Mouse (Mus musculus): Measurements from ENCODE around the gene Pard6a. TPM values are rescaled to one million over a fixed set of nuclear protein-coding genes. Genes with fewer than 3 reads are reported as not detected.

The Pard6a gene
- polyA plus RNA-seq, 1 experiment = 0.73 TPM

DNA sequence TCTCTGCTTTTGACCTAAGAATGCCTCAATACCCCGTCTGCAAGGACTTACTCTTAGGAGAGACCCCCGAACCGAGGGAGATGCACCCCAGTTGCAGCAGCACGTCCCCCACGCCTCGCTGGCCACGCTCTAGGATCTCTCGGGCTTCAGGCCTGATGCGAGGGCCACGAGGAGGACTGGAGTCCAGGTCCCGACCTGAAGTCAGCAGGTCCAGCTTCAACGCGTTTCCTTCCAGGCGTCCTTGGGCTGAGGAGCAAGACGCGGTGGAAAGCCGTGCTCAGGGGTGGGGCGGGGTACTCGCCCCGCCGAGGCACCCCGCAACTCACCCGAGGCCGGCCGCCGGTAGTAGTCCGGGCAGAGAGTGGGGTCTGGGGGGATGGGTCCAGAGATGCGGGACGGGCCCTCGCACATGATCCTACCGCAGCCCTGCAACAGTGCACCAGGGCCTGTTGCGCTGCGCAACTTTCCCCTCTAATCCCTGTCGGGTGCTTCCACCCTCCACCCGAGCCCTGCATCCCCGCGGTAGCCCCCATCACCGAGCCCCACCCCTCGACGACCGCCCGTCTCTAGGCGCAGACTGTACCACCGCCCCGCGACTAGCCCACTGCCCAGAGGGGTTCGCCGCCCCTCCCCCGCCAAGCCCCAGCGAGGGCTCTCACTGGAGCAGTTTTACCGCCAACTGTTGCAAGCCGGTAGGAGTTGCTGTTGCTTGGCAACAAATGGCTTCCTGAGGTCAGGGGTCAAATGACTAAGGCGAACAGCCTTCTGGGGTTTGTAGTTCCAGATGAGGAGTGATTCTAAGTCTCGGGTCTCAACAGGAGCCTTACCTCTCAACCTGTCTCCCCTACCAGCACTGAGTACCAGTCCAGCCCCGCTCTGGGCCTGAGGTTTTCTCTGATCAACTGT lies 6.8 kb downstream of the Pard6a start, which contains the start of the genes 4933405L10Rik and Enkd1:
Gene 4933405L10Rik, plus strand, starts transcription at position 158 of the 906 bp plus-strand sequence.
Gene Enkd1, minus strand, starts transcription at position 713 of the 906 bp plus-strand sequence.
- TF ChIP-seq GATA1 (IDR thresholded peaks at IDR 0.05; ENCODE audit: low read length) (no peak), TAL1 (IDR thresholded peaks at IDR 0.05; ENCODE audit: low read length) (no peak)
- H3K4me3 ChIP-seq (replicated peaks) = peak within 1 kb of the TSS; percentile 76
- H3K9me3 ChIP-seq (ENCODE audit: control insufficient read depth, low read length) = no peaks in the 10 kb centered on the region
- H3K36me3 ChIP-seq (ENCODE audit: control insufficient read depth) = peaks cover 19% of the 10 kb centered on the region
- H3K4me1 ChIP-seq (ENCODE audit: control insufficient read depth) = peaks cover 34% of the 10 kb centered on the region
- no peaks in the 10 kb centered on the region for H3K27me3 ChIP-seq (ENCODE audit: control insufficient read depth)

DNA sequence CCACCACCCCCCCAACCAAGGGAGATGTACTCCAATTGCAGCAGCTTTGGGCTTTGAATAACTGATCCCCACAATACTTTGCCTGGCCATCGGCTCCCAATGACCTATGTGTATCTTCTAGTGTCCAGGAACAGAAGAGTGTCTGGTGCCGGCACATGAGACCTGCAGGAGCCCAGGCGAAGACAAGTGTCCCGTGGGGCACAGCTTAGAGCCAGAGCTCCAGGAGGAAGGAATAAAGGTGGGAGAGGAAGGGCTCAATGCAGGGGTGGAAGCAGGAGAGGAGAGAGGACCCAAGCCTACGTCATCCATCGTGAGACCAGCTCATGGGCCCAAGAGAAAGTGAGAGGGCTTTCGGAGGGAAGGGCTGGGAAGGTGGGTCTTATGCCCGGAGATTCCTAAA lies 7.7 kb downstream of the Pard6a start:
- no peaks in the 10 kb centered on the region for H3K9me3 ChIP-seq (ENCODE audit: control insufficient read depth, low read length)
- H3K4me3 ChIP-seq (replicated peaks) = peak overlapping the region; percentile 76
- no peaks in the 10 kb centered on the region for H3K27me3 ChIP-seq (ENCODE audit: control insufficient read depth)
- H3K36me3 ChIP-seq (ENCODE audit: control insufficient read depth) = peaks cover 10% of the 10 kb centered on the region
- no peak for TF ChIP-seq TAL1 (IDR thresholded peaks at IDR 0.05; ENCODE audit: low read length)
- TF ChIP-seq GATA1 (IDR thresholded peaks at IDR 0.05; ENCODE audit: low read length) = no peak
- H3K4me1 ChIP-seq (ENCODE audit: control insufficient read depth) = peaks cover 30% of the 10 kb centered on the region

DNA sequence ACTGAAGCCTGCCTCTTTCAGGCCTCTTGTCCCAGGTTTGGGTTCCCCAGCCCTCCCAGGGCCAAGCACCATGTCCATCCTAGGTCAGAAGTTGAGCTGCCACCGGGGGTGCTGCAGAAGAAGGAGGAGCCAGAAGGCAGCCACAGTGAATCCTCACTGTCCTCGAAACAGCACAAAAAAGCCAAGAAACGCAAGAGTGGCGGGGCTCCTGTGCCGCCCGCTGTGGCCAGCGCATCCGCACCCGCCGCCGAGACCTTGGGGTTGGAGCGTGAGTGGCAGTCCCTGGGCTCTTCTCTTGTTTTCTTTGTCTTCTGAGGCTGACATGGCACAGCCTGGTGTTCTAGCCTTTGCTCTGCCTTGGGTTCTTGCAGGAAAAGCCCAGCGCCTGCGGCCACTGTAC lies 8.4 kb downstream of the Pard6a start:
- TF ChIP-seq TAL1 (IDR thresholded peaks at IDR 0.05; ENCODE audit: low read length) (no peak), GATA1 (IDR thresholded peaks at IDR 0.05; ENCODE audit: low read length) (no peak)
- Histone ChIP-seq H3K4me3 (replicated peaks) (no peak overlapping the region), H3K27me3 (ENCODE audit: control insufficient read depth) (no peaks in the 10 kb centered on the region), H3K36me3 (ENCODE audit: control insufficient read depth) (peaks cover 3% of the 10 kb centered on the region), H3K9me3 (ENCODE audit: control insufficient read depth, low read length) (no peaks in the 10 kb centered on the region), H3K4me1 (ENCODE audit: control insufficient read depth) (peaks cover 29% of the 10 kb centered on the region)

DNA sequence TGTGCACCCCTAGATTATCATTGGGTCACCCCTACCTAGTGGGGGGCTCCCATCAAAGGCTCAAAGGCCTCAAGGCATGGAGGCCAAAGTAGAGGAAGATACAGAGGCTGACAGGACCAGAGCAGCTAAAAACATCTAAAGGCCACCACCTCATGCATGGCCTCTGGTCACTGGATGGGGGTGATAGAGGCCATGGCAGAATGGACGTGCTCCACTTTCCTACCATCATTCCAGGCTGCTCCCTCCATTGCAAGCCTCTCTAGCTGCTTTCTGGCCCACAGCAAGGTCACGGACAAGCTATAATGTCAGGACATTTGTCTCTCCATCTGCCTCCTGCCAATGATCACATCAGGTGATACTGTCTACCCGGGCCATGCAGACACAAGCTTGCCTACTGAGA lies 11.3 kb downstream of the Pard6a start:
- H3K9me3 ChIP-seq (ENCODE audit: control insufficient read depth, low read length) = no peaks in the 10 kb centered on the region
- no peaks in the 10 kb centered on the region for H3K36me3 ChIP-seq (ENCODE audit: control insufficient read depth)
- H3K4me1 ChIP-seq (ENCODE audit: control insufficient read depth) = peaks cover 16% of the 10 kb centered on the region
- TF ChIP-seq TAL1 (IDR thresholded peaks at IDR 0.05; ENCODE audit: low read length) (no peak), GATA1 (IDR thresholded peaks at IDR 0.05; ENCODE audit: low read length) (no peak)
- no peaks in the 10 kb centered on the region for H3K27me3 ChIP-seq (ENCODE audit: control insufficient read depth)
- no peak overlapping the region for H3K4me3 ChIP-seq (replicated peaks)

DNA sequence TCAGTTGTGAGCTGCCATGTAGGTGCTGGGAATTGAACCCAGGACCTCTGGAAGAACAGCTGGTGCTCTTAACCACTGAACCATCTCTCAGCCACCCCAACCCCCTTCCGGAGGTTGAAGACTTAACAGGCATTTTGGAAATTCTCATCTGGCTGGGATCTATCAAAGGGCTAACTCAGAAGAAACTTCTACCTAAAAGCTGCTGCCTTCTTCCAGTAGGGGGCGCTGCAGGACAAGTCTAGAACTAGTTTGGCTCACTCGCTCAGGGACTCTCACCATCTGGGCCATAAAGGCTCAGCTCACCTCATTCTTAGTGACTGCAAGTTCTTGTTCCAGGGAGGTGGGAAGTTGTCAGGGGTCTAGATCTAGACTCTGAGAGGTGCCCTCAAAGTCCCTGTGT lies 13.2 kb downstream of the Pard6a start:
- TF ChIP-seq TAL1 (IDR thresholded peaks at IDR 0.05; ENCODE audit: low read length) (no peak), GATA1 (IDR thresholded peaks at IDR 0.05; ENCODE audit: low read length) (no peak)
- Histone ChIP-seq H3K4me1 (ENCODE audit: control insufficient read depth) (peaks cover 7% of the 10 kb centered on the region; the same call in 1 of the 2 replicates), H3K27me3 (ENCODE audit: control insufficient read depth) (no peaks in the 10 kb centered on the region), H3K9me3 (ENCODE audit: control insufficient read depth, low read length) (no peaks in the 10 kb centered on the region), H3K36me3 (ENCODE audit: control insufficient read depth) (no peaks in the 10 kb centered on the region), H3K4me3 (replicated peaks) (no peak overlapping the region)

DNA sequence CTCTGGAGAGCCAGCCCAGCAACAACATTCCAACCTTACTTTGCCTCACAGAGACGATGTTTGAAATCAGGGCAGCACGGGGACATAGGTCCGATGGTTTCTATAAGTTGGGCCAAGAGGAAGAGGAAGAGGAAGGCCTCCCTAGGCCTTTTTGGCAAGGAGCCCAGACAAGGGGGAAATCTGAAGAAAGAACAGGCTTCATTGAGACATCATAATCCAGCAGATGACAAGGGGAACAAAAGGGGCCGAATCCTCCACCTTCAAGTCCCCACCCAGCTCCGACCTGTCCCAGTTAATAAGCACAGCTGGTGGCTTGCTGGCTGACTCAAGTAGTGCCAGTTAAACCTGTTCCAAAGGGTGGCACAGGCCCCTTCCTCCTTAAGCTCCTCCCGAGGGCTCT lies 14.1 kb downstream of the Pard6a start:
- Histone ChIP-seq H3K9me3 (ENCODE audit: control insufficient read depth, low read length) (no peaks in the 10 kb centered on the region), H3K4me1 (ENCODE audit: control insufficient read depth) (peaks cover 7% of the 10 kb centered on the region; the same call in 1 of the 2 replicates), H3K36me3 (ENCODE audit: control insufficient read depth) (no peaks in the 10 kb centered on the region), H3K4me3 (replicated peaks) (no peak overlapping the region), H3K27me3 (ENCODE audit: control insufficient read depth) (no peaks in the 10 kb centered on the region)
- TF ChIP-seq TAL1 (IDR thresholded peaks at IDR 0.05; ENCODE audit: low read length) = no peak
- no peak for TF ChIP-seq GATA1 (IDR thresholded peaks at IDR 0.05; ENCODE audit: low read length)

DNA sequence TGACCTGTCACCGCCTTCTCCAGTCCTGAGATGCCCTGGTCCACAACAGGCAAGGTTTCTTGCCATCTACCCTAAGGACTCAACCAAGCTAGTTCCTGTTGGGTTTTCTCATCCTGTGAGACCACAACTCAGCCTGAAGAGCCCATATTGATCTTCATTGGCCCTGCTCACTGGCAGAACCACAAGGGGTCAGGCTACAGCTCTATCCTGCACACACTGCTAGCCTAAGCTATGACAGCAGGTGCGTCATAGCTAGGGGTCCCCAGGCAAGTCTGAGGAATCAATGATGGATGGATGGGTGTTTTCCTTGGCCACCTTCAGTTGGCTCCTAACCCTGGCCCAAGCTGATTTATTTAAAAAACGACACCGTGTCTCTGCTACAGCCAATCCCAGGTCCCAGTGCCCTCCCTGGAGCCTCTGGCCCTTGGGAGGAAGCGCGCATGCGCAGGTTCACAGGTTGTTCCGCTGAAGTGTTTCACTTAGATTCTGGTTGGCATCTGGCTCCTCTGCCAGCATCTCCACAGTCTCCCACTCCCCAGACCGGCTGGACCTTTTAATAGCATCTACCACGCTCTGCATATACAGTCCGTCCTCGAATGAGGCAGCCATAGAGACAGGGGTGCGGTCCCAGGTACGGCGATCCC lies 15.5 kb downstream of the Pard6a start:
- Histone ChIP-seq H3K9me3 (ENCODE audit: control insufficient read depth, low read length) (no peaks in the 10 kb centered on the region), H3K36me3 (ENCODE audit: control insufficient read depth) (no peaks in the 10 kb centered on the region), H3K4me3 (replicated peaks) (no peak overlapping the region), H3K4me1 (ENCODE audit: control insufficient read depth) (peaks cover 7% of the 10 kb centered on the region; the same call in 1 of the 2 replicates), H3K27me3 (ENCODE audit: control insufficient read depth) (no peaks in the 10 kb centered on the region)
- TF ChIP-seq TAL1 (IDR thresholded peaks at IDR 0.05; ENCODE audit: low read length) (no peak), GATA1 (IDR thresholded peaks at IDR 0.05; ENCODE audit: low read length) (no peak)

DNA sequence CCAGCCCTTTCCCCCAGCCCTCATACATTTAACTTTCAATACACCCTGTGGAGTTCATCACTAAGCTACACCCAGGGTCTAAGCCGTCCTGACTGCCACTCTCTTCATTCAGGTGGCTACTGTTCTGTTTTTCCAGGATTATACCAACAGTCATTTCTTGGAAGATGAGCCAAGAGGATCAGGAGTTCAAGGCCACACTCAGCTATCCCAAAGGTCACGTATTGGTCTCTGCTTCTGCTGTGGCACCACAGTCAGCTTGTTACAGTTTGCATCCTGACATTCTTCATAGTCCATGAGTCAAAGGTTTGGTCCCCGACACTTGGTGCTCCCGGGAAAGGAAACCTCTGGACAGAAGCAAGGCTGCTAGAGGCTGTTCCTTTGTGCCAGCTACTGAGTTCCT lies 18.7 kb downstream of the Pard6a start:
- peaks cover 3% of the 10 kb centered on the region; the same call in 1 of the 2 replicates for H3K4me1 ChIP-seq (ENCODE audit: control insufficient read depth)
- no peak overlapping the region for H3K4me3 ChIP-seq (replicated peaks)
- H3K9me3 ChIP-seq (ENCODE audit: control insufficient read depth, low read length) = no peaks in the 10 kb centered on the region
- no peaks in the 10 kb centered on the region for H3K27me3 ChIP-seq (ENCODE audit: control insufficient read depth)
- H3K36me3 ChIP-seq (ENCODE audit: control insufficient read depth) = no peaks in the 10 kb centered on the region
- TF ChIP-seq GATA1 (IDR thresholded peaks at IDR 0.05; ENCODE audit: low read length) (no peak), TAL1 (IDR thresholded peaks at IDR 0.05; ENCODE audit: low read length) (no peak)

DNA sequence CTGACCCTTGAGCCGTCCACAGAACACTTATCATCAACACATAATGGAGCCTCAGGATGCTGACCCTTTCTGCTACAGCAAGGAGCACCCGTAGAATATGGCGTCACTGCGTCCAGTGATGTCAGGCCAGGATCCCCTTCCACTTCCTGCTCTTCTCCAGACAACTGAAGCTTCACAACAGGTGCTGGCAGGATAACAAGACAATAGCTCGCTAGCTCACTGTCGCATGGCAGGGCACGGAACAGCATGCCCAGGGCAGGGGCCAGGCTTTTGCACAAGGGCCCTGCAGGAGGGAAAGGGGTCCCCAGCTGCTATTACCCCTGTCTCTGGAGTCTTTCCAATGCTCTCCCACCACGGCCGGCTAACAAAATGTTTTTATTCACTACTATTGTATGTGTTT lies 21.9 kb downstream of the Pard6a start:
- TF ChIP-seq TAL1 (IDR thresholded peaks at IDR 0.05; ENCODE audit: low read length) = no peak
- TF ChIP-seq GATA1 (IDR thresholded peaks at IDR 0.05; ENCODE audit: low read length) = no peak
- no peak overlapping the region for H3K4me3 ChIP-seq (replicated peaks)
- H3K4me1 ChIP-seq (ENCODE audit: control insufficient read depth) = peaks cover 9% of the 10 kb centered on the region
- peaks cover 2% of the 10 kb centered on the region; the same call in 1 of the 2 replicates for H3K27me3 ChIP-seq (ENCODE audit: control insufficient read depth)
- peaks cover 2% of the 10 kb centered on the region; the same call in 1 of the 2 replicates for H3K36me3 ChIP-seq (ENCODE audit: control insufficient read depth)
- no peaks in the 10 kb centered on the region for H3K9me3 ChIP-seq (ENCODE audit: control insufficient read depth, low read length)

Data from erythroblast, embryonic 14.5 days (primary cell).